Mouse (Mus musculus): ENCODE data around the gene Rap1gds1. TPM values are rescaled to one million over a fixed set of nuclear protein-coding genes. Genes with fewer than 3 reads are reported as not detected.

Rap1gds1 gene
- polyA plus RNA-seq, 1 experiment from 2014 or later = 54.4 TPM

DNA sequence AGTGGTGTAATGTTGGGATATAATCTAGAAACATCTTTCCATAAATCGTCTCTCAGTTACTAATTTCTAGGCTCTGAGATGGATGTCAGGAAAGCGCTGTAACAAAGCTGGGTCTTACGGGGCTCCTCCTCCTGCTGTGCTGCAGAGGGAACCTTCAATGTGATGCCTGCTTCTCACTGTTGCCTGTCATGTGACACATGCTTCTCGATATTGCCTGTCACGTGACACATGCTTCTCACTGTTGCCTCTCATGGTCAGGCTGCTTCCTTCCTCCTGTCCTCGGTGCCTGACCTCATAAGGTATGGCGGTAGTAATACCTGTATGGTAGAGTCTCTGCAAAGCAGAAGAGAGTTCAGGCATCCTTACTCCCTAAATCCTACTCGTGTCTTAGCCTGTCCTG lies 162.5 kb downstream of the Rap1gds1 start:
- peak; percentile 18 for DNase-seq (ENCODE audit: low spot score)
- WGBS = 92% methylated on average over 8 of the region's 8 CpGs

DNA sequence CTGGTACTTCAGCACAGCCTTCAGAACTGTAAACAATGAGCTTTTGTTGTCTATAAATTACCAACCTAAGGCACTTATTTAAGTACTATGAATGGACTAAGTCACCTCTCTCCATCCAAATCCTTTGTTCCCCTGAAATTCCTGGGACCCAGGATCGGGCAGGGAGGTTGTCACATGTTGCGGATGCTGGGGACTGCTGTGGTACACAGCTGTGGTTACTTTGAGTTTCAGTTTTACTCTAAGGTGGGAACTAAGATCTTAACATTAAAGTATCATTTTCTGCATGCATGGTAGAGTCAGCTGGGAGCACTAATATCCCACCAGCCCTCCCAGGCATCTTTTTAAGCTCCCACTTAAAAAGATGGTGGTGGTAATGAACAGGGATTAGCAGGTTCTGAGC lies 165.7 kb downstream of the Rap1gds1 start:
- H3K4me3 ChIP-seq = no peak overlapping the region
- H3K27ac ChIP-seq = no peak overlapping the region
- 91% methylated on average over 2 of the region's 2 CpGs for WGBS
- H3K27me3 ChIP-seq (ENCODE audit: low read depth, poor library complexity, severe bottlenecking) = no peaks in the 10 kb centered on the region
- no peak for DNase-seq (ENCODE audit: low spot score)
- H3K36me3 ChIP-seq = no peaks in the 10 kb centered on the region
- H3K9me3 ChIP-seq (replicated peaks) = no peaks in the 10 kb centered on the region
- H3K4me1 ChIP-seq = peaks cover 19% of the 10 kb centered on the region

More for the DNA sequence above, 162.5 kb downstream of the Rap1gds1 start:
- Histone ChIP-seq H3K27me3 (ENCODE audit: low read depth, poor library complexity, severe bottlenecking) (no peaks in the 10 kb centered on the region), H3K27ac (no peak overlapping the region), H3K9me3 (replicated peaks) (no peaks in the 10 kb centered on the region), H3K4me3 (no peak overlapping the region), H3K4me1 (peaks cover 7% of the 10 kb centered on the region; the same call in 1 of the 2 replicates), H3K36me3 (no peaks in the 10 kb centered on the region)

DNA sequence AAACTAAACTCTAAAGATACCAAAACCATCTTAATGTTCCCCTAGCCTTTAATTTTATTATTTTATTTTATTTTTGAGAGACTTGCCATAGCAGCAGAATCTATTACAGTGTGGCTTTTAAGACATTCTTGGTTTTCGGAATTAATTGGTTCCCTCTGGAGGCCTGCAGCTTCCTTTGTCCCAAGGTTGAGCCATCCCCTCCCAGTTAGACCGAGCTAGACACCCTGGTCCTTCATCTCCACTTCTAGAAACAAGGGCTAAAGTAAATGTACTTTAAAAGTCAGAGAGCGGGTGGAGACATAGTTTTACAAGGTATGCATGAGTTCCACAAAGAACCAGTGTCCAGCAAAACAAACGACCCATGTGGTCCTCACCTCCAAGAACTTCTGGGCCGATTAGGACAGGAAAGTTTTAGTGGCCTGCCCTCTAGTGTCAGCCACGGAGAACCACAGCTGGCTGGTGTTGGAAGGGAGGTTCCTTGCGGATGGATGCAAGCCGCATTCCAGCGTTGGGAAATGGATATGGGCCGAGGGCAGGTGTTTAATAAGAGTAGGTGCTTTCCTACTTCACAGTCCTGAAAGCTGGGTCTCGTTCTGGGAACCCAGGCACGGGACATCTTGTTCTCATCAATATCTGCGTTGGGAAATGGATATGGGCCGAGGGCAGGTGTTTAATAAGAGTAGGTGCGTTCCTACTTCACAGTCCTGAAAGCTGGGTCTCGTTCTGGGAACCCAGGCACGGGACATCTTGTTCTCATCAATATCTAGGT lies 168.7 kb downstream of the Rap1gds1 start:
- Histone ChIP-seq H3K36me3 (peaks cover 6% of the 10 kb centered on the region; the same call in 1 of the 2 replicates), H3K4me1 (peaks cover 19% of the 10 kb centered on the region), H3K27ac (peak overlapping the region; percentile 82), H3K9me3 (replicated peaks) (no peaks in the 10 kb centered on the region), H3K27me3 (ENCODE audit: low read depth, poor library complexity, severe bottlenecking) (no peaks in the 10 kb centered on the region), H3K4me3 (no peak overlapping the region)
- DNase-seq (ENCODE audit: low spot score) = peak; percentile 82
- WGBS = 30% methylated on average over 17 of the region's 17 CpGs

DNA sequence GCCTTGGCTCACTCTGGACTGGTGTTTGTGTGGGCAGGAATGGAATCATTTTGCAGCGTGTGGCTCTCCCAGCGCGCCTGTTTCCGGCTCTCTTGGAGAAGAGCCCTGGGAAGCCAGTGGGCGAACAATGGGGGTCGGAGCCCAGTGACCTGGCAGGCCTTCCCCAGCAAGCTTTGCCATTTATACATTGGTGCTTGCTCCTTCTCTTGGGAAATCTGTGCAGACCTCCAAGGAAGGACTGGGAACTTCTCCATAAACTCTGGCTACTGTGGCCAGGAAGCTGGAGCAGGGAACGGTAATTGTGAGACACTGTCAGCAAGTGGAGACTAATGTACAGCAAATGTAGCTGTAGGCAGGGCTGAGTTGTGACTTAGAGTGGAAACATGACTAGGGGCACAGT lies 169.3 kb downstream of the Rap1gds1 start:
- no peak overlapping the region for H3K4me3 ChIP-seq
- H3K27me3 ChIP-seq (ENCODE audit: low read depth, poor library complexity, severe bottlenecking) = no peaks in the 10 kb centered on the region
- peaks cover 19% of the 10 kb centered on the region for H3K4me1 ChIP-seq
- peak overlapping the region; percentile 82 for H3K27ac ChIP-seq
- 69% methylated on average over 7 of the region's 7 CpGs for WGBS
- no peaks in the 10 kb centered on the region for H3K9me3 ChIP-seq (replicated peaks)
- peaks cover 9% of the 10 kb centered on the region for H3K36me3 ChIP-seq
- DNase-seq (ENCODE audit: low spot score) = peak; percentile 47

DNA sequence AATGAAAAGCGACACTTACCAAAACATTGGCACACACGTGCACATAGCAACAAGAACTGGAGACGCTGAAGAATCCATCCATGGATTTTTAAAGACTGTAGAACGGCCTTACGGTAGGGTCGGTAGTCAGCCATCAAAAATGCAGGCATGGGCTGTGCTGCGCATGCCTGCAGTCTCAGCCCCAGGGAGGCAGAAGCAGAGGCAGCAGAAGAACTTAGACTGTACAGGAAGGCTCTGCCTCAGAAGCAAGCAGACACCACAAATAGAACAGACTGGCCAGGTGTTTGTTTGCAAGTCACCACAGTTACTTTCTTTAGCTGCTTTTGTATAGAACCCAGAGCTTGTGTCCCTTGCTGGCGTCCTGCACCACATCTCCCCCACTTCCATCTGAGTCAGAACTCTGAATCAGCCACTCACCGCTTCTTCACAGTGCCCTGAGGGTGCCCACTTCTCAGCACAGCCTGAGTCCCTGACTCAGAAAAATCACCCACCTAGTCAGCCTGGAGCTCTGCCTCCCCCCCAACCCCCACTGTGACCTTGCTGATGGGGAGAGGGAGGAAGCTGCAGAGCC lies 174.3 kb downstream of the Rap1gds1 start:
- H3K4me1 ChIP-seq = peaks cover 7% of the 10 kb centered on the region
- H3K9me3 ChIP-seq (replicated peaks) = no peaks in the 10 kb centered on the region
- H3K27me3 ChIP-seq (ENCODE audit: low read depth, poor library complexity, severe bottlenecking) = no peaks in the 10 kb centered on the region
- WGBS = 91% methylated on average over 9 of the region's 9 CpGs
- peaks cover 33% of the 10 kb centered on the region for H3K36me3 ChIP-seq
- no peak overlapping the region for H3K4me3 ChIP-seq
- H3K27ac ChIP-seq = no peak overlapping the region
- no peak for DNase-seq (ENCODE audit: low spot score)

DNA sequence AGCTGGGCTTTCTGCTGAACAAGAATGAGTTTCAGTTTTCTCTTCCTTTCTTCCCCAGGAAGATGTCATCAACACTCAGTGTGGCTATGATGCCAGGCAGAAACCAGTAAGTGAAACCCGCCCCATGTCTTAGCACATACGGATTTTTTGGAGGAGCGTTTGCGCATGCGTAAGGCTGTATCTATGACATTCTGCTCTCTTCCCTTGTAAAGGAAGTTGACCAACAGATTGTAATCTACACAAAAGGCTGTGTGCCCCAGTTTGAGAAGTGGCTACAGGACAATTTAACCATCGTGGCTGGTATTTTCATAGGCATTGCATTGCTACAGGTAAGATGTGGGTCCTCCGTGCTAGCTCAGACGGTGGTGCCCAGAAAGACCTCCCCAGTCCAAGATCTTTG lies 176.9 kb downstream of the Rap1gds1 start:
- Histone ChIP-seq H3K4me3 (no peak overlapping the region), H3K9me3 (replicated peaks) (no peaks in the 10 kb centered on the region), H3K27me3 (ENCODE audit: low read depth, poor library complexity, severe bottlenecking) (no peaks in the 10 kb centered on the region), H3K27ac (no peak overlapping the region), H3K36me3 (peaks cover 33% of the 10 kb centered on the region), H3K4me1 (peaks cover 10% of the 10 kb centered on the region)
- WGBS = 95% methylated on average over 8 of the region's 8 CpGs
- DNase-seq (ENCODE audit: low spot score) = no peak

DNA sequence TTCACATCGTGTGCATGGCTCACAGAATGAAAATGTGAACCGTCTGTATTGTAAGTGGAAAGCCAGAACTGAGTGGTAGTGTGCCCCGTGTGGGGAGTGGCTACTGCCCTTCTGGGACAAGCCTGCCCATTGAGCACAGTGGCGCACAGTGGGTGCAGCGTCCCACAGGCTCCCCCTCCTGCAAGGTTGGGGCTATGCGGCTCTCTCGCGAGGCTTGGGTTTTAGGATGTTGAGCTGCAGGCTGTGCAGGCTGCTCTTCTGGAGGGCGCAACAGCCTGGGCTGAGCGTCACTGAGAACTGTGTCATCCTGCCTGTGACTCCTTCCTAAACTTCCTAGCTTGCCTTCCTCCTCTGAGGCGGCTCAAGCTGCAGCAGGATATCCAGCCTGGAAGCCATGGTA lies 177.5 kb downstream of the Rap1gds1 start:
- Histone ChIP-seq H3K4me3 (no peak overlapping the region), H3K27me3 (ENCODE audit: low read depth, poor library complexity, severe bottlenecking) (no peaks in the 10 kb centered on the region), H3K9me3 (replicated peaks) (no peaks in the 10 kb centered on the region), H3K4me1 (peaks cover 14% of the 10 kb centered on the region), H3K27ac (no peak overlapping the region), H3K36me3 (peaks cover 30% of the 10 kb centered on the region)
- no peak for DNase-seq (ENCODE audit: low spot score)
- WGBS = 94% methylated on average over 11 of the region's 11 CpGs

DNA sequence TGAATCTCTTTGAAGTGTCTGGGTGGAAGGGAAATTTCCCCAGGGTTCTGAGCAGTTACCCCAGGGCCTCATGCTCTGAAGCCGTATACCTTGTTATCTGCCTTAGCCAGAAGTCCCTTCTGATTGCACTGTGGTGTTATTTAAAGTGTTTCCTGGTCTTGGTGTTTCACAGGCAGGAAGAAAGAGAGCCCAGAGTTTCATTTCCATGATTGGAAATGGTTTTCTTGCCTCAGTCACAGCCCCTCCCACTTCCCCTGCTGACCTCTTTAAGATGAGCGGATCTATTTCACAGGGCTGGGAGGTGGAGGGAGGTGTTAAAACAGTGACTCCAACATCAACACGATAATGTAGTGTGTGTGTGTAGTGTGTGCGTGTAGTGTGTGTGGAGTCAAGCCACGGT lies 181.5 kb downstream of the Rap1gds1 start:
- peaks cover 9% of the 10 kb centered on the region for H3K36me3 ChIP-seq
- H3K4me1 ChIP-seq = peaks cover 24% of the 10 kb centered on the region
- H3K27me3 ChIP-seq (ENCODE audit: low read depth, poor library complexity, severe bottlenecking) = no peaks in the 10 kb centered on the region
- 36% methylated on average over 5 of the region's 5 CpGs for WGBS
- no peak overlapping the region for H3K4me3 ChIP-seq
- H3K9me3 ChIP-seq (replicated peaks) = no peaks in the 10 kb centered on the region
- no peak for DNase-seq (ENCODE audit: low spot score)
- H3K27ac ChIP-seq = peak overlapping the region; percentile 10; the same call in 1 of the 2 replicates

DNA sequence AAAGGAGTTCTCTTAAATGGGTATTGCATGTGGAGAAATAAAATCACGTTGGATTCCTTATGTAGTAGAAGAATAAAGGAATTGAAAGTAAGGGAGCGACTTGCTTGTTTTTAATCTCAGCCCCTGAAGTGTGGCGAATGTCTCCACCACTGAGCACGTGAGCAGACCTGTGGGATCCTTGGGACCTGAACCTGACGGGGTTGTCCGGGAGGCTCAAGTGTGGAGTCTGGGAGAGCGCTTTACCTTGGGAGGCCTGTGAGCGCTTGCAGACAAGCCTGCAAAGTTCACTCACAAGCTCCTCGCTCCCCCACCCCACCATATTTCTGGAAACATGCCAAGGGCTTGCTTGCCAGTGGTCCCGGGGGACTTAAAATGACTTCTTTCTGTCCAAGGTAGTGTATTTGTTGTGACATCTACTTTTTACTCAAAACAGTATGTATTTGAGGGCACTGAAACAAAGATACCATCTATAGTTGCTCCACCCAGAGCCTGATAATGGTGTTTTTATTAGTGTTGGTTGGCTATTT lies 185.2 kb downstream of the Rap1gds1 start:
- H3K4me3 ChIP-seq = no peak overlapping the region
- H3K27me3 ChIP-seq (ENCODE audit: low read depth, poor library complexity, severe bottlenecking) = no peaks in the 10 kb centered on the region
- H3K36me3 ChIP-seq = no peaks in the 10 kb centered on the region
- DNase-seq (ENCODE audit: low spot score) = no peak
- no peaks in the 10 kb centered on the region for H3K9me3 ChIP-seq (replicated peaks)
- WGBS = 86% methylated on average over 10 of the region's 10 CpGs
- peaks cover 24% of the 10 kb centered on the region for H3K4me1 ChIP-seq
- no peak overlapping the region for H3K27ac ChIP-seq

DNA sequence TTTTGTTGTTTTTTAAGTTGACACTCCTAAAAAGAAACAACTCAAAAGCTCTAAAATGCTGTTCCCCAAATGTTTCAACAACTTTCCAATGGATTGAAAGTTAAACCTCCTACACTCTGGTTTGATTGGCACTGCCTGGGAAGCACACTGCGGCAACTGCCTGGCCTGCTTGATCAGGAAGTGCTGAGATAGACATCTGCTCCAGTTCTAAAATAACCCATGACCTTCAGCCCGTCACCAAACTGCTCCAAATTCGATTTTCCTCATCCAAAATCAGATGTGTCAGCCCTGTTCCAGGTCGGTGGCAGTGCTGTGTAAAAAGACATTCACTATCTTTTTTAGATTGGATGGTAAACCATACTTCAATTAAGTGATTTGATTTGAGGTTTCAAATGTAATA lies 185.8 kb downstream of the Rap1gds1 start:
- 72% methylated on average over 4 of the region's 4 CpGs for WGBS

DNA sequence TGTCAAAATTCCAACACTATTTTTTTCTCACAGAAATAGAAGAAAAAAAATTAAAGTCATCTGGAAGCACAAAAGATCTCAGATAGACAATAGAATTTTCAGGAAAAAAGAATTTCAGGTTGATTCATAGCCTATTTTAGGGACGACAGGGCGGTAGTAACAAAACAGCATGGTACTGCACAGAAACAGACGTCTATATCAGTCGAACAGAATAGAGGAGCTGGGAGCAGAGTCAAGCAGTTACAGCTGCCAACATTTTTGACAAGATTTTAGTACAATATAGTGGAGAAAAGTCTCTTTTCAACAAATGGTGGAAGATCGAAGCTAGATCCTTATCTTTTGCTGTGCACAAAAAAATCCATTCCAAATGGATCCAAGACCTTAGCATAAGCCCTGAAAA lies 188.9 kb downstream of the Rap1gds1 start:
- peaks cover 10% of the 10 kb centered on the region for H3K4me1 ChIP-seq
- no peaks in the 10 kb centered on the region for H3K27me3 ChIP-seq (ENCODE audit: low read depth, poor library complexity, severe bottlenecking)
- no peaks in the 10 kb centered on the region for H3K9me3 ChIP-seq (replicated peaks)
- H3K27ac ChIP-seq = no peak overlapping the region
- no peak for DNase-seq (ENCODE audit: low spot score)
- 90% methylated on average over 5 of the region's 5 CpGs for WGBS
- no peak overlapping the region for H3K4me3 ChIP-seq
- no peaks in the 10 kb centered on the region for H3K36me3 ChIP-seq

More for the DNA sequence above, 185.8 kb downstream of the Rap1gds1 start:
- H3K36me3 ChIP-seq = no peaks in the 10 kb centered on the region
- no peaks in the 10 kb centered on the region for H3K27me3 ChIP-seq (ENCODE audit: low read depth, poor library complexity, severe bottlenecking)
- no peak for DNase-seq (ENCODE audit: low spot score)
- peaks cover 24% of the 10 kb centered on the region for H3K4me1 ChIP-seq
- H3K9me3 ChIP-seq (replicated peaks) = no peaks in the 10 kb centered on the region
- H3K4me3 ChIP-seq = no peak overlapping the region
- H3K27ac ChIP-seq = no peak overlapping the region

DNA sequence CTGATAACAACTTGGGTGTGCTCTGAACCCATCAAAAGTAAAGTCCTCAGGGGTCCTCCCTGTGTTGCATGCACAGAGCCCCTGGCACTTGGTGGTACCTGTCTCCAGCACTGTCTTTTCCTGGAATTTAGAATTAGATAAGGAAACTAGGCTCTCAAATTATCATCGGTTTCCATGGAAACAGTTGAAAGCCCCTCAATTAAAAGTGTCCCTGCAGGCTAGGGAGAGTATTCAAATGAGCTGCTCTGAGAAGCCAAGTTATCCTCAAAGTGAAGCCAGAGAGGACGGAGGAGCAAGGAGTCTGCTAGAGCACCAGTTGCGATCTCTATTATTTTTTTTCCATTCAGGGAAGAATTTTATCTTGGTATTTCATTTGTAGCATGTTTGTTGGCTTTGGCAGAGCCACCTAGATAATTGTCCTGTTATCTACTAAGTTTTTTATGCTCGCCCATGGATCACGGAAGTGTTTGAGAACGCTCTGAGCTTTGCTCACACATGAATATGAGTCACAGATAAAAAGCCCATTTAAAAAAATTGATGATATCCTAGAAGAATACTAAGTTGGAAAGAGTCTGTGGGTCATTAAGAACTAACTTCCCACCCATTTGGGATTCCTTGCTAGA lies 193.2 kb downstream of the Rap1gds1 start:
- Histone ChIP-seq H3K27me3 (ENCODE audit: low read depth, poor library complexity, severe bottlenecking) (no peaks in the 10 kb centered on the region), H3K36me3 (no peaks in the 10 kb centered on the region), H3K4me3 (no peak overlapping the region), H3K4me1 (peaks cover 19% of the 10 kb centered on the region), H3K27ac (no peak overlapping the region), H3K9me3 (replicated peaks) (no peaks in the 10 kb centered on the region)
- no peak for DNase-seq (ENCODE audit: low spot score)
- WGBS = 87% methylated on average over 6 of the region's 6 CpGs

Measured in limb, embryonic 10.5 days (tissue).